Mouse (Mus musculus): ENCODE data around the gene Manba.

GRCm38 (mm10) chr3:135581606-135582117, 96.3 kb downstream of the Manba start:
- TF ChIP-seq CTCF (IDR thresholded peaks at IDR 0.05; ENCODE audit: control insufficient read depth, insufficient read depth, insufficient read length) (no peak), CEBPB (IDR thresholded peaks at IDR 0.05; ENCODE audit: low read depth) (no peak), USF1 (IDR thresholded peaks at IDR 0.05; ENCODE audit: low read depth) (no peak), MAX (IDR thresholded peaks at IDR 0.05) (no peak)
